ENCODE assay signal across 8 mouse cellular contexts in genomic region chrX:21360771-21361667, GRCm38 (mm10).
A peak's percentile ranks its signal among the peaks of the same experiment; 100 is the strongest.
DNase-seq lines count a peak whose midpoint lies in the region; ATAC-seq and TF ChIP-seq lines count a peak whose summit lies in the region.

No protein-coding gene starts in this region.

- H3K9ac ChIP-seq in ES-Bruce4 (ENCODE audit: low read depth, poor library complexity, severe bottlenecking): no peak overlapping the region
- H3K9ac ChIP-seq in embryonic facial prominence, embryonic 13.5 days: peak overlapping the region; percentile 49
- H3K9ac ChIP-seq in heart, embryonic 16.5 days (ENCODE audit: low read length): peak overlapping the region; percentile 38; the same call in 1 of the 2 replicates
- H3K9ac ChIP-seq in lung, postnatal 0 days (replicated peaks; ENCODE audit: low read depth): no peak overlapping the region

- no peak for TF ChIP-seq EP300 in ES-Bruce4 (IDR thresholded peaks at IDR 0.05; ENCODE audit: insufficient read depth, low read depth, low read length)
- TF ChIP-seq EP300 in lung, postnatal 0 days (IDR thresholded peaks at IDR 0.05): no peak

- H3K4me2 ChIP-seq in embryonic facial prominence, embryonic 13.5 days: peak overlapping the region; percentile 73
- H3K4me2 ChIP-seq in heart, embryonic 16.5 days (ENCODE audit: low read depth, low read length): peak overlapping the region; percentile 82
- H3K4me2 ChIP-seq in lung, postnatal 0 days (replicated peaks; ENCODE audit: low read depth, low read length): peak overlapping the region; percentile 55

- TF ChIP-seq CTCF in ES-Bruce4 (IDR thresholded peaks at IDR 0.05; ENCODE audit: low read depth, low read length): no peak
- TF ChIP-seq CTCF in lung, postnatal 0 days (IDR thresholded peaks at IDR 0.05): no peak

- no peak overlapping the region for H3K27ac ChIP-seq in ES-Bruce4 (ENCODE audit: insufficient read depth, low read length)
- no peak overlapping the region for H3K27ac ChIP-seq in embryonic facial prominence, embryonic 13.5 days
- no peak overlapping the region for H3K27ac ChIP-seq in heart, embryonic 16.5 days (ENCODE audit: low read length)
- H3K27ac ChIP-seq in lung, postnatal 0 days (ENCODE audit: low read length): no peak overlapping the region

- ATAC-seq in embryonic facial prominence, embryonic 13.5 days (ENCODE audit: insufficient number of reproducible peaks, insufficient read depth, low FRiP score, low TSS enrichment, low read depth): no peak
- peak; percentile 52 for ATAC-seq in heart, embryonic 16.5 days (replicated peaks; ENCODE audit: extremely low read depth, insufficient read depth, low FRiP score)
- ATAC-seq in lung, postnatal 0 days: no peak

- peak overlapping the region; percentile 62 for H3K4me3 ChIP-seq in ES-Bruce4 (ENCODE audit: low read depth, low read length)
- peak overlapping the region; percentile 45 for H3K4me3 ChIP-seq in embryonic facial prominence, embryonic 13.5 days
- peak overlapping the region; percentile 51 for H3K4me3 ChIP-seq in heart, embryonic 16.5 days (ENCODE audit: low read length)
- H3K4me3 ChIP-seq in lung, postnatal 0 days (ENCODE audit: low read depth, low read length): peak overlapping the region; percentile 23

- TF ChIP-seq POLR2A in ES-Bruce4 (IDR thresholded peaks at IDR 0.05; ENCODE audit: insufficient read depth, low read length): no peak

- peak; percentile 44 for DNase-seq in adrenal gland, postnatal 14 days
- peak; percentile 28 to 55 for DNase-seq in layer of hippocampus, postnatal 14 days (ENCODE audit: low spot score in 2 of 2)
- DNase-seq in lung, postnatal 0 days (ENCODE audit: low spot score): peak; percentile 5
- DNase-seq in right cerebral cortex, adult 2 months (ENCODE audit: low spot score in 2 of 2): peak; percentile 39 to 44
- DNase-seq in spleen, postnatal 14 days (ENCODE audit: low spot score in 2 of 2): no peak

- no peaks in the 10 kb centered on the region for H3K9me3 ChIP-seq in ES-Bruce4 (replicated peaks; ENCODE audit: control insufficient read depth, insufficient read depth, low read length, poor library complexity, severe bottlenecking)
- no peaks in the 10 kb centered on the region for H3K9me3 ChIP-seq in embryonic facial prominence, embryonic 13.5 days
- no peaks in the 10 kb centered on the region for H3K9me3 ChIP-seq in heart, embryonic 16.5 days (replicated peaks; ENCODE audit: control insufficient read depth, low read length)
- H3K9me3 ChIP-seq in lung, postnatal 0 days (ENCODE audit: low read length): no peaks in the 10 kb centered on the region

- 22% methylated on average over 43 of the region's 43 CpGs for WGBS in embryonic facial prominence, embryonic 13.5 days
- WGBS in heart, embryonic 16.5 days: 18% methylated on average over 43 of the region's 43 CpGs
- 13% methylated on average over 43 of the region's 43 CpGs for WGBS in lung, postnatal 0 days

- H3K36me3 ChIP-seq in ES-Bruce4 (ENCODE audit: control insufficient read depth, insufficient read depth, low read length, poor library complexity, severe bottlenecking): no peaks in the 10 kb centered on the region
- no peaks in the 10 kb centered on the region for H3K36me3 ChIP-seq in embryonic facial prominence, embryonic 13.5 days
- H3K36me3 ChIP-seq in heart, embryonic 16.5 days (ENCODE audit: control insufficient read depth, insufficient read depth): no peaks in the 10 kb centered on the region
- H3K36me3 ChIP-seq in lung, postnatal 0 days (ENCODE audit: insufficient read depth, low read length): no peaks in the 10 kb centered on the region

- H3K27me3 ChIP-seq in ES-Bruce4 (ENCODE audit: control insufficient read depth, insufficient read depth, low read length, poor library complexity, severe bottlenecking): no peaks in the 10 kb centered on the region
- no peaks in the 10 kb centered on the region for H3K27me3 ChIP-seq in embryonic facial prominence, embryonic 13.5 days
- no peaks in the 10 kb centered on the region for H3K27me3 ChIP-seq in heart, embryonic 16.5 days (ENCODE audit: control insufficient read depth, insufficient read depth, low read length)
- no peaks in the 10 kb centered on the region for H3K27me3 ChIP-seq in lung, postnatal 0 days (replicated peaks; ENCODE audit: insufficient read depth, low read length)

- no peaks in the 10 kb centered on the region for H3K4me1 ChIP-seq in ES-Bruce4 (ENCODE audit: control insufficient read depth, insufficient read depth, low read length)
- no peaks in the 10 kb centered on the region for H3K4me1 ChIP-seq in embryonic facial prominence, embryonic 13.5 days
- no peaks in the 10 kb centered on the region for H3K4me1 ChIP-seq in heart, embryonic 16.5 days (ENCODE audit: control insufficient read depth, insufficient read depth, low read length)
- no peaks in the 10 kb centered on the region for H3K4me1 ChIP-seq in lung, postnatal 0 days (ENCODE audit: insufficient read depth, low read depth, low read length)

Comparison
In these comparisons a context has a peak if more than half of its experiments do, and no peak if none do; other contexts are left out.
1. H3K9ac ChIP-seq: peak in embryonic facial prominence, embryonic 13.5 days (single experiment) and heart, embryonic 16.5 days (single experiment); none in ES-Bruce4 (single experiment) and lung, postnatal 0 days (single experiment).
2. DNase-seq: peak in adrenal gland, postnatal 14 days (single experiment), layer of hippocampus, postnatal 14 days (2 of 2), lung, postnatal 0 days (single experiment) and right cerebral cortex, adult 2 months (2 of 2); none in spleen, postnatal 14 days (0 of 2).
3. Peak in every context shown above with its lines, with median percentiles within 50 percentile points of each other: H3K4me3 ChIP-seq and H3K4me2 ChIP-seq.